Mouse (Mus musculus): ENCODE results near the gene Trim27. TPM values are rescaled to one million over a fixed set of nuclear protein-coding genes. Genes with fewer than 3 reads are reported as not detected.

The Trim27 gene
- total RNA-seq, 2 experiments from 2014 or later: 22.3 to 22.7 TPM

Other genes starting within 250 kb of the Trim27 start
- not detected for gene Olfr1370, start 104.5 kb upstream of the Trim27 start, total RNA-seq (2021)
- not detected for gene Olfr1369-ps1, start 68.0 kb upstream of the Trim27 start, total RNA-seq (2021)
- gene Olfr263, start 49.8 kb upstream of the Trim27 start, total RNA-seq (2021): not detected
- not detected for gene Olfr1368, start 33.6 kb upstream of the Trim27 start, total RNA-seq (2021)
- gene Gpx5, start 113.3 kb downstream of the Trim27 start, total RNA-seq (2021): not detected
- gene Gpx6, start 132.7 kb downstream of the Trim27 start, total RNA-seq (2021): not detected
- not detected for gene Olfr1367, start 167.5 kb downstream of the Trim27 start, total RNA-seq (2021)
- gene Zscan12, start 183.4 kb downstream of the Trim27 start, total RNA-seq (2021): 1 to 10 TPM; 4.6 to 4.9 TPM
- gene Zkscan3, start 223.3 kb downstream of the Trim27 start, total RNA-seq (2021): 10 to 100 TPM; 34.3 to 38.2 TPM

Measured in heart, postnatal 14 days (tissue).